Mouse (Mus musculus): ENCODE data around the gene Slc35e2. TPM values are rescaled to one million over a fixed set of nuclear protein-coding genes. Genes with fewer than 3 reads are reported as not detected.
A peak's percentile ranks its signal among the peaks of the same experiment; 100 is the strongest.
"Not testable (repeated sequence)": the region's sequence is repeated elsewhere in the genome, so short reads cannot be mapped to it uniquely, and the experiment has no call there.

The Slc35e2 gene
- total RNA-seq, 2 experiments from 2014 or later, result 47.3 to 50.5 TPM

- no peak for DNase-seq (ENCODE audit: extremely low spot score in 1 of 2, low spot score in 2 of 2)
- Histone ChIP-seq H3K4me3 (no peak overlapping the region), H3K27ac (no peak overlapping the region)
- TF ChIP-seq CTCF (IDR thresholded peaks at IDR 0.05), result no peak
- intact Hi-C loops (cut with DNase I), result loop anchor here (5.0 kb wide), 1 partner anchor 33 kb away; no protein-coding TSS in a partner anchor
Observed at GRCm38 (mm10) chr4:155660641-155661040, 59.4 kb downstream of the Slc35e2 start.

GRCm38 (mm10) chr4:155666903-155667302 lies 65.7 kb downstream of the Slc35e2 start:
- no peak overlapping the region for H3K27ac ChIP-seq
- intact Hi-C loops (cut with DNase I), result loop anchor here (5.0 kb wide), 1 partner anchor 35 kb away; the partner anchor contains the start of gene Ssu72
- no peak overlapping the region for H3K4me3 ChIP-seq
- no peak for DNase-seq (ENCODE audit: extremely low spot score in 1 of 2, low spot score in 2 of 2)
- no peak for TF ChIP-seq CTCF (IDR thresholded peaks at IDR 0.05)

- no peak for TF ChIP-seq CTCF (IDR thresholded peaks at IDR 0.05)
- Histone ChIP-seq H3K4me3 (peak within 1 kb of the TSS; percentile 98), H3K27ac (peak within 1 kb of the TSS; percentile 98)
- DNase-seq (ENCODE audit: extremely low spot score in 1 of 2, low spot score in 2 of 2), result peak; percentile 97
- intact Hi-C loops (cut with DNase I), result loop anchor here (5.0 kb wide), 1 partner anchor 33 kb away; the partner anchor contains the start of gene Ssu72
Observed at GRCm38 (mm10) chr4:155668689-155669597, 67.7 kb downstream of the Slc35e2 start, which contains the start of gene Mib2. Gene Mib2 (minus strand): TSS chr4:155669198.

- no peak for TF ChIP-seq CTCF (IDR thresholded peaks at IDR 0.05)
- intact Hi-C loops (cut with DNase I), result loop anchor here (5.0 kb wide), 1 partner anchor 33 kb away; the partner anchor contains the start of gene Ssu72
- Histone ChIP-seq H3K27ac (peak overlapping the region; percentile 98), H3K4me3 (peak overlapping the region; percentile 98)
- no peak for DNase-seq (ENCODE audit: extremely low spot score in 1 of 2, low spot score in 2 of 2)
Observed at GRCm38 (mm10) chr4:155669598-155670075, 68.4 kb downstream of the Slc35e2 start.

- H3K4me3 ChIP-seq; intact Hi-C loops (cut with DNase I); H3K27ac ChIP-seq; DNase-seq (ENCODE audit: extremely low spot score in 1 of 2, low spot score in 2 of 2): not testable (repeated sequence)
Observed at GRCm38 (mm10) chr4:155670236-155670635, 69.0 kb downstream of the Slc35e2 start.

- H3K27ac ChIP-seq, result no peak overlapping the region
- intact Hi-C loops (cut with DNase I), result no loop called here
- H3K4me3 ChIP-seq, result no peak overlapping the region
- no peak for TF ChIP-seq CTCF (IDR thresholded peaks at IDR 0.05)
- DNase-seq (ENCODE audit: extremely low spot score in 1 of 2, low spot score in 2 of 2), result no peak
Observed at GRCm38 (mm10) chr4:155672082-155672481, 70.9 kb downstream of the Slc35e2 start.

Other genes with a start within 250 kb of the Slc35e2 start
- gene Prkcz, start 240.1 kb upstream of the Slc35e2 start, total RNA-seq (2021), result 100 to 1,000 TPM; 221 to 226 TPM
- 10 to 100 TPM; 69.2 to 71.8 TPM for gene Gabrd, start 203.3 kb upstream of the Slc35e2 start, total RNA-seq (2021)
- 10 to 100 TPM; 15.1 to 17.7 TPM for gene Cfap74, start 192.2 kb upstream of the Slc35e2 start, total RNA-seq (2021)
- 1 to 10 TPM; 1.7 to 1.9 TPM for gene Tmem52, start 132.3 kb upstream of the Slc35e2 start, total RNA-seq (2021)
- gene Gnb1, start 110.1 kb upstream of the Slc35e2 start, total RNA-seq (2021), result 100 to 1,000 TPM; 853 to 870 TPM
- 10 to 100 TPM; 55.9 to 58.2 TPM for gene Nadk, start 39.0 kb upstream of the Slc35e2 start, total RNA-seq (2021)
- 10 to 100 TPM; 46.8 to 56.0 TPM for gene Cdk11b, start 23.4 kb downstream of the Slc35e2 start, total RNA-seq (2021)
- gene Gm10563, start 44.0 kb downstream of the Slc35e2 start, total RNA-seq (2021), result not detected
- gene Mmp23, start 52.0 kb downstream of the Slc35e2 start, total RNA-seq (2021), result 1 to 10 TPM; 4.1 to 5.4 TPM
- gene Mib2, start 67.8 kb downstream of the Slc35e2 start, total RNA-seq (2021), result 100 to 1,000 TPM; 133 to 140 TPM
- gene Fndc10, start 92.9 kb downstream of the Slc35e2 start, total RNA-seq (2021), result 10 to 100 TPM; 26.2 to 33.4 TPM
- gene Ssu72, start 103.4 kb downstream of the Slc35e2 start, total RNA-seq (2021), result 10 to 100 TPM; 89.2 to 98.0 TPM
- 10 to 100 TPM; 54.0 to 57.0 TPM for gene Tmem240, start 133.4 kb downstream of the Slc35e2 start, total RNA-seq (2021)
- gene Atad3a, start 159.7 kb downstream of the Slc35e2 start, total RNA-seq (2021), result 10 to 100 TPM; 53.0 to 58.8 TPM
- 10 to 100 TPM; 13.6 to 15.9 TPM for gene Vwa1, start 173.3 kb downstream of the Slc35e2 start, total RNA-seq (2021)
- 10 to 100 TPM; 16.4 to 16.8 TPM for gene Tmem88b, start 184.5 kb downstream of the Slc35e2 start, total RNA-seq (2021)
- gene Ankrd65, start 189.0 kb downstream of the Slc35e2 start, total RNA-seq (2021), result under 1 TPM in 1 of 2 experiments, not detected in 1; 0.29 TPM
- gene Mrpl20, start 201.5 kb downstream of the Slc35e2 start, total RNA-seq (2021), result 10 to 100 TPM; 82.7 to 84.8 TPM
- gene Ccnl2, start 211.1 kb downstream of the Slc35e2 start, total RNA-seq (2021), result 10 to 100 TPM; 74.8 to 83.4 TPM
- 100 to 1,000 TPM in 1 of 2 experiments, 10 to 100 TPM in 1; 98.5 to 101 TPM for gene Aurkaip1, start 229.9 kb downstream of the Slc35e2 start, total RNA-seq (2021)
- gene Mxra8, start 238.3 kb downstream of the Slc35e2 start, total RNA-seq (2021), result 1 to 10 TPM; 5.9 to 8.0 TPM
- 10 to 100 TPM; 94.0 to 96.3 TPM for gene Dvl1, start 246.0 kb downstream of the Slc35e2 start, total RNA-seq (2021)

Measured in left cerebral cortex, adult 2 months (tissue).